Mouse (Mus musculus): ENCODE results near the gene Cdh13. TPM values are rescaled to one million over a fixed set of nuclear protein-coding genes. Genes with fewer than 3 reads are reported as not detected.
"Not testable (repeated sequence)": the region's sequence is repeated elsewhere in the genome, so short reads cannot be mapped to it uniquely, and the experiment has no call there.

Cdh13 gene
- polyA plus RNA-seq, 1 experiment from 2014 or later: 0.45 TPM

GRCm38 (mm10) chr8:119263750-119264149 lies 980.2 kb downstream of the Cdh13 start:
- H3K27me3 ChIP-seq: no peaks in the 10 kb centered on the region
- 66% methylated on average over 7 of the region's 7 CpGs for WGBS (ENCODE audit: insufficient replicate concordance)
- no peaks in the 10 kb centered on the region for H3K4me1 ChIP-seq (replicated peaks)
- no peak overlapping the region for H3K4me2 ChIP-seq
- no peak for ATAC-seq (ENCODE audit: low read depth)
- H3K27ac ChIP-seq: no peak overlapping the region
- no peak overlapping the region for H3K4me3 ChIP-seq (replicated peaks)
- DNase-seq: no peak
- H3K9ac ChIP-seq: no peak overlapping the region
- no peaks in the 10 kb centered on the region for H3K36me3 ChIP-seq
- no peaks in the 10 kb centered on the region; the same call in 1 of the 2 replicates for H3K9me3 ChIP-seq (replicated peaks)

- WGBS (ENCODE audit: insufficient replicate concordance): 74% methylated on average over 4 of the region's 4 CpGs
- ATAC-seq (ENCODE audit: low read depth) (no peak), DNase-seq (no peak)
- Histone ChIP-seq H3K4me1 (replicated peaks) (no peaks in the 10 kb centered on the region), H3K27ac (no peak overlapping the region), H3K9me3 (replicated peaks) (no peaks in the 10 kb centered on the region; the same call in 1 of the 2 replicates), H3K4me2 (no peak overlapping the region), H3K36me3 (no peaks in the 10 kb centered on the region), H3K4me3 (replicated peaks) (no peak overlapping the region), H3K27me3 (no peaks in the 10 kb centered on the region), H3K9ac (no peak overlapping the region)
Measured at GRCm38 (mm10) chr8:119266304-119266703, 982.8 kb downstream of the Cdh13 start.

GRCm38 (mm10) chr8:119269576-119269975 lies 986.0 kb downstream of the Cdh13 start:
- Histone ChIP-seq H3K4me2 (no peak overlapping the region), H3K36me3 (no peaks in the 10 kb centered on the region), H3K4me3 (replicated peaks) (no peak overlapping the region), H3K27ac (no peak overlapping the region), H3K9ac (no peak overlapping the region), H3K4me1 (replicated peaks) (no peaks in the 10 kb centered on the region), H3K9me3 (replicated peaks) (no peaks in the 10 kb centered on the region; the same call in 1 of the 2 replicates), H3K27me3 (no peaks in the 10 kb centered on the region)
- DNase-seq: no peak
- no peak for ATAC-seq (ENCODE audit: low read depth)
- WGBS (ENCODE audit: insufficient replicate concordance): 29% methylated on average over 3 of the region's 3 CpGs

- Histone ChIP-seq H3K4me2 (no peak overlapping the region), H3K4me3 (replicated peaks) (no peak overlapping the region), H3K9me3 (replicated peaks) (no peaks in the 10 kb centered on the region), H3K27ac (no peak overlapping the region), H3K36me3 (no peaks in the 10 kb centered on the region), H3K9ac (no peak overlapping the region), H3K27me3 (no peaks in the 10 kb centered on the region), H3K4me1 (replicated peaks) (no peaks in the 10 kb centered on the region)
- WGBS (ENCODE audit: insufficient replicate concordance): 69% methylated on average over 9 of the region's 9 CpGs
- DNase-seq (no peak), ATAC-seq (ENCODE audit: low read depth) (no peak)
Measured at GRCm38 (mm10) chr8:119270371-119270770, 986.8 kb downstream of the Cdh13 start.

- no peak overlapping the region for H3K4me2 ChIP-seq
- no peaks in the 10 kb centered on the region for H3K27me3 ChIP-seq
- H3K36me3 ChIP-seq: no peaks in the 10 kb centered on the region
- H3K27ac ChIP-seq: no peak overlapping the region
- DNase-seq: no peak
- 61% methylated on average over 8 of the region's 8 CpGs for WGBS (ENCODE audit: insufficient replicate concordance)
- H3K9ac ChIP-seq: no peak overlapping the region
- no peaks in the 10 kb centered on the region for H3K4me1 ChIP-seq (replicated peaks)
- ATAC-seq (ENCODE audit: low read depth): no peak
- no peak overlapping the region for H3K4me3 ChIP-seq (replicated peaks)
- 0 out of 2 replicates have a peak, but pooled peaks cover 5% of the 10 kb centered on the region for H3K9me3 ChIP-seq (replicated peaks)
Measured at GRCm38 (mm10) chr8:119272891-119273290, 989.4 kb downstream of the Cdh13 start.

GRCm38 (mm10) chr8:119275442-119275841 lies 991.9 kb downstream of the Cdh13 start:
- no peak overlapping the region for H3K27ac ChIP-seq
- H3K4me1 ChIP-seq (replicated peaks): no peaks in the 10 kb centered on the region
- no peak overlapping the region for H3K4me2 ChIP-seq
- ATAC-seq (ENCODE audit: low read depth) (no peak), DNase-seq (no peak)
- H3K9me3 ChIP-seq (replicated peaks): peaks cover 5% of the 10 kb centered on the region; the same call in 1 of the 2 replicates
- no peak overlapping the region for H3K4me3 ChIP-seq (replicated peaks)
- H3K36me3 ChIP-seq: no peaks in the 10 kb centered on the region
- no peaks in the 10 kb centered on the region for H3K27me3 ChIP-seq
- 55% methylated on average over 1 of the region's 1 CpGs for WGBS (ENCODE audit: insufficient replicate concordance)
- no peak overlapping the region for H3K9ac ChIP-seq

- H3K27ac ChIP-seq: no peak overlapping the region
- H3K4me3 ChIP-seq (replicated peaks): no peak overlapping the region
- H3K9me3 ChIP-seq (replicated peaks): peaks cover 5% of the 10 kb centered on the region; the same call in 1 of the 2 replicates
- no peak for DNase-seq
- no peak for ATAC-seq (ENCODE audit: low read depth)
- WGBS (ENCODE audit: insufficient replicate concordance): 62% methylated on average over 3 of the region's 3 CpGs
- no peaks in the 10 kb centered on the region for H3K36me3 ChIP-seq
- no peaks in the 10 kb centered on the region for H3K4me1 ChIP-seq (replicated peaks)
- no peak overlapping the region for H3K9ac ChIP-seq
- no peak overlapping the region for H3K4me2 ChIP-seq
- H3K27me3 ChIP-seq: no peaks in the 10 kb centered on the region
Measured at GRCm38 (mm10) chr8:119277047-119277451, 993.5 kb downstream of the Cdh13 start.

GRCm38 (mm10) chr8:119281761-119282160 lies 998.2 kb downstream of the Cdh13 start:
- no peaks in the 10 kb centered on the region for H3K4me1 ChIP-seq (replicated peaks)
- no peak for DNase-seq
- H3K9ac ChIP-seq: no peak overlapping the region
- WGBS (ENCODE audit: insufficient replicate concordance): 75% methylated on average over 2 of the region's 2 CpGs
- no peak for ATAC-seq (ENCODE audit: low read depth)
- no peak overlapping the region for H3K4me3 ChIP-seq (replicated peaks)
- no peak overlapping the region for H3K27ac ChIP-seq
- H3K27me3 ChIP-seq: no peaks in the 10 kb centered on the region
- H3K36me3 ChIP-seq: no peaks in the 10 kb centered on the region
- H3K9me3 ChIP-seq (replicated peaks): peaks cover 5% of the 10 kb centered on the region; the same call in 1 of the 2 replicates
- no peak overlapping the region for H3K4me2 ChIP-seq

GRCm38 (mm10) chr8:119284516-119284915 lies 1001.0 kb downstream of the Cdh13 start:
- no peak overlapping the region for H3K4me3 ChIP-seq (replicated peaks)
- H3K4me2 ChIP-seq: no peak overlapping the region
- ATAC-seq (ENCODE audit: low read depth): no peak
- peaks cover 14% of the 10 kb centered on the region; the same call in 1 of the 2 replicates for H3K9me3 ChIP-seq (replicated peaks)
- 64% methylated on average over 9 of the region's 9 CpGs for WGBS (ENCODE audit: insufficient replicate concordance)
- no peaks in the 10 kb centered on the region for H3K4me1 ChIP-seq (replicated peaks)
- H3K27me3 ChIP-seq: no peaks in the 10 kb centered on the region
- H3K9ac ChIP-seq: no peak overlapping the region
- no peaks in the 10 kb centered on the region for H3K36me3 ChIP-seq
- H3K27ac ChIP-seq: no peak overlapping the region
- DNase-seq: no peak

- Histone ChIP-seq H3K36me3 (no peaks in the 10 kb centered on the region), H3K9me3 (replicated peaks) (peaks cover 16% of the 10 kb centered on the region; the same call in 1 of the 2 replicates), H3K4me2 (no peak overlapping the region), H3K9ac (no peak overlapping the region), H3K27me3 (no peaks in the 10 kb centered on the region), H3K4me3 (replicated peaks) (no peak overlapping the region), H3K4me1 (replicated peaks) (no peaks in the 10 kb centered on the region), H3K27ac (no peak overlapping the region)
- ATAC-seq (ENCODE audit: low read depth) (no peak), DNase-seq (no peak)
- 61% methylated on average over 4 of the region's 4 CpGs for WGBS (ENCODE audit: insufficient replicate concordance)
Measured at GRCm38 (mm10) chr8:119284920-119285319, 1001.4 kb downstream of the Cdh13 start.

- ATAC-seq (ENCODE audit: low read depth): no peak
- Histone ChIP-seq H3K36me3 (no peaks in the 10 kb centered on the region), H3K27ac (no peak overlapping the region), H3K4me2 (no peak overlapping the region), H3K4me3 (replicated peaks) (no peak overlapping the region), H3K9me3 (replicated peaks) (peaks cover 3% of the 10 kb centered on the region; the same call in 1 of the 2 replicates), H3K4me1 (replicated peaks) (no peaks in the 10 kb centered on the region), H3K9ac (no peak overlapping the region), H3K27me3 (no peaks in the 10 kb centered on the region)
- DNase-seq: no peak
- 57% methylated on average over 13 of the region's 13 CpGs for WGBS (ENCODE audit: insufficient replicate concordance)
Measured at GRCm38 (mm10) chr8:119295477-119295876, 1011.9 kb downstream of the Cdh13 start.

- DNase-seq; ATAC-seq (ENCODE audit: low read depth): not testable (repeated sequence)
Measured at GRCm38 (mm10) chr8:119297752-119298151, 1014.2 kb downstream of the Cdh13 start.

More at GRCm38 (mm10) chr8:119297752-119298151, 1014.2 kb downstream of the Cdh13 start:
- not testable (repeated sequence) for H3K36me3 ChIP-seq; H3K4me3 ChIP-seq (replicated peaks); H3K9ac ChIP-seq; H3K4me2 ChIP-seq; H3K27me3 ChIP-seq; H3K27ac ChIP-seq; H3K4me1 ChIP-seq (replicated peaks)
- H3K9me3 ChIP-seq (replicated peaks): peaks cover 11% of the 10 kb centered on the region; the same call in 1 of the 2 replicates
- WGBS (ENCODE audit: insufficient replicate concordance): 20% methylated on average over 3 of the region's 3 CpGs
